Mouse (Mus musculus): ENCODE measurements at regions not wholly inside any gene's neighbourhood (a gene's known extent, or its start where the extent isn't known, plus 50 kb on each side); places are given as distances from the start of the nearest gene placed in this dataset.

GRCm38 (mm10) chr5:73797980-73798379 is 146.8 kb downstream of the Spata18 start:
- no peaks in the 10 kb centered on the region for H3K27me3 ChIP-seq (replicated peaks)
- no peak overlapping the region for H3K9ac ChIP-seq
- 76% methylated on average over 3 of the region's 3 CpGs for WGBS
- no peak overlapping the region for H3K4me2 ChIP-seq
- H3K36me3 ChIP-seq = no peaks in the 10 kb centered on the region
- H3K27ac ChIP-seq (replicated peaks) = no peak overlapping the region
- no peaks in the 10 kb centered on the region for H3K9me3 ChIP-seq
- no peaks in the 10 kb centered on the region for H3K4me1 ChIP-seq
- no peak for ATAC-seq (ENCODE audit: extremely low read depth, insufficient number of reproducible peaks, low FRiP score, low TSS enrichment)
- no peak overlapping the region for H3K4me3 ChIP-seq

- H3K9ac ChIP-seq = no peak overlapping the region
- ATAC-seq (ENCODE audit: extremely low read depth, insufficient number of reproducible peaks, low FRiP score, low TSS enrichment) = no peak
- no peak overlapping the region for H3K4me3 ChIP-seq
- WGBS = 80% methylated on average over 1 of the region's 1 CpGs
- H3K9me3 ChIP-seq = no peaks in the 10 kb centered on the region
- H3K4me1 ChIP-seq = peaks cover 2% of the 10 kb centered on the region; the same call in 1 of the 2 replicates
- H3K27ac ChIP-seq (replicated peaks) = no peak overlapping the region
- no peaks in the 10 kb centered on the region for H3K36me3 ChIP-seq
- no peaks in the 10 kb centered on the region for H3K27me3 ChIP-seq (replicated peaks)
- no peak overlapping the region for H3K4me2 ChIP-seq
These were observed 152.3 kb downstream of the Spata18 start for GRCm38 (mm10) chr5:73803431-73803830.

- Histone ChIP-seq H3K9ac (no peak overlapping the region), H3K36me3 (no peaks in the 10 kb centered on the region), H3K4me2 (no peak overlapping the region), H3K9me3 (no peaks in the 10 kb centered on the region), H3K27ac (replicated peaks) (no peak overlapping the region), H3K27me3 (replicated peaks) (no peaks in the 10 kb centered on the region), H3K4me3 (no peak overlapping the region), H3K4me1 (peaks cover 2% of the 10 kb centered on the region; the same call in 1 of the 2 replicates)
- 62% methylated on average over 4 of the region's 4 CpGs for WGBS
- ATAC-seq (ENCODE audit: extremely low read depth, insufficient number of reproducible peaks, low FRiP score, low TSS enrichment) = no peak
These were observed 153.5 kb downstream of the Spata18 start for GRCm38 (mm10) chr5:73804556-73805230.

GRCm38 (mm10) chr5:73810660-73811059 is 159.5 kb downstream of the Spata18 start:
- Histone ChIP-seq H3K9ac (no peak overlapping the region), H3K4me1 (no peaks in the 10 kb centered on the region), H3K4me2 (no peak overlapping the region), H3K27ac (replicated peaks) (no peak overlapping the region), H3K4me3 (no peak overlapping the region), H3K36me3 (no peaks in the 10 kb centered on the region), H3K27me3 (replicated peaks) (no peaks in the 10 kb centered on the region), H3K9me3 (peaks cover 12% of the 10 kb centered on the region)
- WGBS = 75% methylated on average over 3 of the region's 3 CpGs
- no peak for ATAC-seq (ENCODE audit: extremely low read depth, insufficient number of reproducible peaks, low FRiP score, low TSS enrichment)

- H3K36me3 ChIP-seq = no peaks in the 10 kb centered on the region
- ATAC-seq (ENCODE audit: extremely low read depth, insufficient number of reproducible peaks, low FRiP score, low TSS enrichment) = no peak
These were observed 159.9 kb downstream of the Spata18 start for GRCm38 (mm10) chr5:73811094-73811521.

GRCm38 (mm10) chr5:73815752-73816151 is 164.6 kb downstream of the Spata18 start:
- Histone ChIP-seq H3K27ac (replicated peaks) (no peak overlapping the region), H3K4me1 (peaks cover 3% of the 10 kb centered on the region), H3K9ac (no peak overlapping the region), H3K36me3 (no peaks in the 10 kb centered on the region), H3K9me3 (peaks cover 20% of the 10 kb centered on the region), H3K27me3 (replicated peaks) (no peaks in the 10 kb centered on the region), H3K4me3 (no peak overlapping the region), H3K4me2 (no peak overlapping the region)
- 81% methylated on average over 5 of the region's 5 CpGs for WGBS
- ATAC-seq (ENCODE audit: extremely low read depth, insufficient number of reproducible peaks, low FRiP score, low TSS enrichment) = no peak

More at GRCm38 (mm10) chr5:73811094-73811521, 159.9 kb downstream of the Spata18 start:
- no peaks in the 10 kb centered on the region for H3K27me3 ChIP-seq (replicated peaks)
- no peak overlapping the region for H3K27ac ChIP-seq (replicated peaks)
- no peak overlapping the region for H3K4me2 ChIP-seq
- no peak overlapping the region for H3K9ac ChIP-seq
- H3K9me3 ChIP-seq = peaks cover 16% of the 10 kb centered on the region
- no peak overlapping the region for H3K4me3 ChIP-seq
- WGBS = 66% methylated on average over 3 of the region's 3 CpGs
- no peaks in the 10 kb centered on the region for H3K4me1 ChIP-seq

- 78% methylated on average over 1 of the region's 1 CpGs for WGBS
- Histone ChIP-seq H3K4me1 (peaks cover 3% of the 10 kb centered on the region), H3K9me3 (peaks cover 20% of the 10 kb centered on the region), H3K27me3 (replicated peaks) (no peaks in the 10 kb centered on the region), H3K4me2 (no peak overlapping the region), H3K9ac (no peak overlapping the region), H3K27ac (replicated peaks) (no peak overlapping the region), H3K4me3 (no peak overlapping the region), H3K36me3 (no peaks in the 10 kb centered on the region)
- no peak for ATAC-seq (ENCODE audit: extremely low read depth, insufficient number of reproducible peaks, low FRiP score, low TSS enrichment)
These were observed 166.0 kb downstream of the Spata18 start for GRCm38 (mm10) chr5:73817180-73817579.

GRCm38 (mm10) chr5:73821956-73822545 is 170.9 kb downstream of the Spata18 start:
- no peak overlapping the region for H3K4me3 ChIP-seq
- 63% methylated on average over 19 of the region's 19 CpGs for WGBS

GRCm38 (mm10) chr5:73823421-73823820 is 172.2 kb downstream of the Spata18 start:
- Histone ChIP-seq H3K4me3 (no peak overlapping the region), H3K4me1 (no peaks in the 10 kb centered on the region; the same call in 1 of the 2 replicates), H3K27ac (replicated peaks) (no peak overlapping the region), H3K9ac (no peak overlapping the region), H3K27me3 (replicated peaks) (no peaks in the 10 kb centered on the region), H3K36me3 (no peaks in the 10 kb centered on the region), H3K4me2 (no peak overlapping the region), H3K9me3 (no peaks in the 10 kb centered on the region)
- 74% methylated on average over 5 of the region's 5 CpGs for whole genome bisulfite sequencing
- no peak for ATAC-seq (ENCODE audit: extremely low read depth, insufficient number of reproducible peaks, low FRiP score, low TSS enrichment)

More at GRCm38 (mm10) chr5:73821956-73822545, 170.9 kb downstream of the Spata18 start:
- Histone ChIP-seq H3K27me3 (replicated peaks) (no peaks in the 10 kb centered on the region), H3K9ac (no peak overlapping the region), H3K36me3 (no peaks in the 10 kb centered on the region), H3K4me1 (peaks cover 3% of the 10 kb centered on the region), H3K27ac (replicated peaks) (no peak overlapping the region), H3K9me3 (no peaks in the 10 kb centered on the region), H3K4me2 (no peak overlapping the region)
- ATAC-seq (ENCODE audit: extremely low read depth, insufficient number of reproducible peaks, low FRiP score, low TSS enrichment) = no peak

- WGBS = 65% methylated on average over 4 of the region's 4 CpGs
- Histone ChIP-seq H3K27ac (replicated peaks) (no peak overlapping the region), H3K9ac (no peak overlapping the region), H3K4me2 (no peak overlapping the region), H3K9me3 (no peaks in the 10 kb centered on the region), H3K4me1 (no peaks in the 10 kb centered on the region), H3K4me3 (no peak overlapping the region), H3K36me3 (no peaks in the 10 kb centered on the region), H3K27me3 (replicated peaks) (no peaks in the 10 kb centered on the region)
- no peak for ATAC-seq (ENCODE audit: extremely low read depth, insufficient number of reproducible peaks, low FRiP score, low TSS enrichment)
These were observed 175.8 kb downstream of the Spata18 start for GRCm38 (mm10) chr5:73826941-73827340.

GRCm38 (mm10) chr5:73833721-73834120 is 182.5 kb downstream of the Spata18 start:
- Histone ChIP-seq H3K4me2 (no peak overlapping the region), H3K4me1 (no peaks in the 10 kb centered on the region), H3K27ac (replicated peaks) (no peak overlapping the region), H3K4me3 (no peak overlapping the region), H3K27me3 (replicated peaks) (no peaks in the 10 kb centered on the region), H3K9me3 (no peaks in the 10 kb centered on the region), H3K9ac (no peak overlapping the region), H3K36me3 (no peaks in the 10 kb centered on the region)
- 86% methylated on average over 1 of the region's 1 CpGs for WGBS
- ATAC-seq (ENCODE audit: extremely low read depth, insufficient number of reproducible peaks, low FRiP score, low TSS enrichment) = no peak

- ATAC-seq (ENCODE audit: extremely low read depth, insufficient number of reproducible peaks, low FRiP score, low TSS enrichment) = no peak
- H3K4me3 ChIP-seq = no peak overlapping the region
- H3K9me3 ChIP-seq = no peaks in the 10 kb centered on the region
- no peaks in the 10 kb centered on the region for H3K27me3 ChIP-seq (replicated peaks)
- no peak overlapping the region for H3K27ac ChIP-seq (replicated peaks)
- no peaks in the 10 kb centered on the region for H3K36me3 ChIP-seq
- no peaks in the 10 kb centered on the region for H3K4me1 ChIP-seq
- no peak overlapping the region for H3K4me2 ChIP-seq
- WGBS = 75% methylated on average over 3 of the region's 3 CpGs
- no peak overlapping the region for H3K9ac ChIP-seq
These were observed 192.6 kb downstream of the Spata18 start for GRCm38 (mm10) chr5:73843776-73844175.
